Mouse (Mus musculus): ENCODE measurements around the gene Cd68. TPM values are rescaled to one million over a fixed set of nuclear protein-coding genes. Genes with fewer than 3 reads are reported as not detected.
A peak's percentile ranks its signal among the peaks of the same experiment; 100 is the strongest.

Gene Cd68
- total and polyA plus RNA-seq, 2 experiments from 2014 or later: 7.7 to 16.3 TPM

DNA sequence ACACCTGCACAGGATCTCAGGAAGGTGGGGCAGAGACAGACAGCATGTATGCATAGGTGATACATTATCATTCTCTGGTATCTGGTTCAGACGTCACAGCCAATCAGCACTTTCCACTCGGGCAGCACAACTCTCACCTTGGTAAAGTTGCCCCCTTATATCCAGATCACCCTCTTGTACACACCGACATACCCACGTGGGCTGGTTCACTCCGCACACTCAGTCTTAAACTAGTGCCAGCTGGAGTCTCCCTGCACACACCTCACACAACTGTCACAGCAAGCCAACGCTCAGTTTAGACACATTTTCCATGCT is 29.1 kb upstream of the Cd68 start:
- no peak for TF ChIP-seq CTCF (IDR thresholded peaks at IDR 0.05; ENCODE audit: low read depth)
- peak overlapping the region; percentile 64 for H3K9ac ChIP-seq
- WGBS: 16% methylated on average over 6 of the region's 6 CpGs
- H3K27me3 ChIP-seq (ENCODE audit: insufficient read depth, low read length): no peaks in the 10 kb centered on the region
- peak overlapping the region; percentile 47 for H3K4me3 ChIP-seq (ENCODE audit: low read depth, low read length)
- peaks cover 12% of the 10 kb centered on the region; the same call in 1 of the 2 replicates for H3K4me1 ChIP-seq (ENCODE audit: insufficient read depth)
- 0 out of 2 replicates have a peak overlapping the region, but pooled peaks have one; percentile 9 for H3K27ac ChIP-seq (ENCODE audit: low read depth, low read length)
- ATAC-seq (peak; percentile 47; the same call in 1 of the 2 replicates), DNase-seq (no peak)
- H3K36me3 ChIP-seq (ENCODE audit: insufficient read depth): no peaks in the 10 kb centered on the region
- H3K9me3 ChIP-seq (ENCODE audit: low read length): no peaks in the 10 kb centered on the region
- peak overlapping the region; percentile 95 for H3K4me2 ChIP-seq (ENCODE audit: low read depth)

GRCm38 (mm10) chr11:69693421-69693965 is 27.5 kb upstream of the Cd68 start:
- no peaks in the 10 kb centered on the region for H3K9me3 ChIP-seq (ENCODE audit: low read length)
- DNase-seq (no peak), ATAC-seq (no peak)
- WGBS: 49% methylated on average over 11 of the region's 11 CpGs
- peaks cover 12% of the 10 kb centered on the region; the same call in 1 of the 2 replicates for H3K4me1 ChIP-seq (ENCODE audit: insufficient read depth)
- H3K4me2 ChIP-seq (ENCODE audit: low read depth): no peak overlapping the region
- no peak for TF ChIP-seq CTCF (IDR thresholded peaks at IDR 0.05; ENCODE audit: low read depth)
- H3K9ac ChIP-seq: no peak overlapping the region
- H3K4me3 ChIP-seq (ENCODE audit: low read depth, low read length): no peak overlapping the region
- H3K27ac ChIP-seq (ENCODE audit: low read depth, low read length): no peak overlapping the region
- no peaks in the 10 kb centered on the region for H3K27me3 ChIP-seq (ENCODE audit: insufficient read depth, low read length)
- no peaks in the 10 kb centered on the region for H3K36me3 ChIP-seq (ENCODE audit: insufficient read depth)

DNA sequence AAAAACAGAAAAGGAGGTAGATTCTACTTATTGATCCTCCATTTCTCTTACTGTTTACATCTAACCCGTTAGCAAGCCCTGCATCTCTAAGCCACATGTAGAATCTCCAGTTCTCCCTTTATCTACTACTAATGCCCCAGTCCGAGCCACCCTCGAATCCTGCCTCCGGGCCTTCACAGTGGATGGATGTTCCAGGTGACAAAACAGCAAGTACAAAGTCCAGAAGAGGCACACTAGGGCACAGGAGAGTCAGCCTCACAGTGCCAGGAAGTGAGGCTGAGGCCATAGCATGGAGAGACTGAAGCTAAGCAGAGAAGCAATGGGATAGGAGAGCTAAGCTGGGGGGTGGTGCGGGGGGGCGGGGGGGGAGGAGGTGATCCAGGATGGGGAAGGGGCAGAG is 26.9 kb upstream of the Cd68 start:
- H3K27me3 ChIP-seq (ENCODE audit: insufficient read depth, low read length): no peaks in the 10 kb centered on the region
- H3K4me1 ChIP-seq (ENCODE audit: insufficient read depth): peaks cover 12% of the 10 kb centered on the region; the same call in 1 of the 2 replicates
- H3K9ac ChIP-seq: no peak overlapping the region
- WGBS: 82% methylated on average over 6 of the region's 6 CpGs
- no peaks in the 10 kb centered on the region for H3K36me3 ChIP-seq (ENCODE audit: insufficient read depth)
- no peak overlapping the region for H3K4me3 ChIP-seq (ENCODE audit: low read depth, low read length)
- TF ChIP-seq CTCF (IDR thresholded peaks at IDR 0.05; ENCODE audit: low read depth): no peak
- DNase-seq (no peak), ATAC-seq (no peak)
- H3K4me2 ChIP-seq (ENCODE audit: low read depth): no peak overlapping the region
- H3K9me3 ChIP-seq (ENCODE audit: low read length): no peaks in the 10 kb centered on the region
- H3K27ac ChIP-seq (ENCODE audit: low read depth, low read length): no peak overlapping the region

- DNase-seq (no peak), ATAC-seq (no peak)
- no peak overlapping the region for H3K4me3 ChIP-seq (ENCODE audit: low read depth, low read length)
- no peak for TF ChIP-seq CTCF (IDR thresholded peaks at IDR 0.05; ENCODE audit: low read depth)
- H3K9me3 ChIP-seq (ENCODE audit: low read length): no peaks in the 10 kb centered on the region
- H3K9ac ChIP-seq: no peak overlapping the region
- no peak overlapping the region for H3K4me2 ChIP-seq (ENCODE audit: low read depth)
- H3K27me3 ChIP-seq (ENCODE audit: insufficient read depth, low read length): no peaks in the 10 kb centered on the region
- H3K4me1 ChIP-seq (ENCODE audit: insufficient read depth): peaks cover 12% of the 10 kb centered on the region; the same call in 1 of the 2 replicates
- H3K36me3 ChIP-seq (ENCODE audit: insufficient read depth): no peaks in the 10 kb centered on the region
- 84% methylated on average over 9 of the region's 9 CpGs for WGBS
- H3K27ac ChIP-seq (ENCODE audit: low read depth, low read length): no peak overlapping the region
Observed at GRCm38 (mm10) chr11:69692196-69692811, 26.4 kb upstream of the Cd68 start.

- Histone ChIP-seq H3K27ac (ENCODE audit: low read depth, low read length) (no peak overlapping the region), H3K9me3 (ENCODE audit: low read length) (no peaks in the 10 kb centered on the region), H3K4me2 (ENCODE audit: low read depth) (no peak overlapping the region), H3K36me3 (ENCODE audit: insufficient read depth) (no peaks in the 10 kb centered on the region), H3K27me3 (ENCODE audit: insufficient read depth, low read length) (no peaks in the 10 kb centered on the region), H3K4me3 (ENCODE audit: low read depth, low read length) (no peak overlapping the region), H3K4me1 (ENCODE audit: insufficient read depth) (no peaks in the 10 kb centered on the region), H3K9ac (no peak overlapping the region)
- ATAC-seq (no peak), DNase-seq (no peak)
- TF ChIP-seq CTCF (IDR thresholded peaks at IDR 0.05; ENCODE audit: low read depth): no peak
- WGBS: 95% methylated on average over 1 of the region's 1 CpGs
Observed at GRCm38 (mm10) chr11:69689891-69690290, 23.9 kb upstream of the Cd68 start.

GRCm38 (mm10) chr11:69687061-69687460 is 21.1 kb upstream of the Cd68 start:
- H3K9ac ChIP-seq: no peak overlapping the region
- DNase-seq (no peak), ATAC-seq (no peak)
- H3K27ac ChIP-seq (ENCODE audit: low read depth, low read length): no peak overlapping the region
- no peak for TF ChIP-seq CTCF (IDR thresholded peaks at IDR 0.05; ENCODE audit: low read depth)
- H3K9me3 ChIP-seq (ENCODE audit: low read length): no peaks in the 10 kb centered on the region
- H3K4me2 ChIP-seq (ENCODE audit: low read depth): no peak overlapping the region
- 75% methylated on average over 5 of the region's 5 CpGs for WGBS
- no peaks in the 10 kb centered on the region for H3K27me3 ChIP-seq (ENCODE audit: insufficient read depth, low read length)
- H3K4me1 ChIP-seq (ENCODE audit: insufficient read depth): peaks cover 8% of the 10 kb centered on the region
- no peaks in the 10 kb centered on the region for H3K36me3 ChIP-seq (ENCODE audit: insufficient read depth)
- H3K4me3 ChIP-seq (ENCODE audit: low read depth, low read length): no peak overlapping the region

GRCm38 (mm10) chr11:69686377-69686776 is 20.4 kb upstream of the Cd68 start:
- no peak for ATAC-seq
- no peak overlapping the region for H3K27ac ChIP-seq (ENCODE audit: low read depth, low read length)
- no peak overlapping the region for H3K9ac ChIP-seq

More at GRCm38 (mm10) chr11:69686377-69686776, 20.4 kb upstream of the Cd68 start:
- no peaks in the 10 kb centered on the region for H3K36me3 ChIP-seq (ENCODE audit: insufficient read depth)
- no peaks in the 10 kb centered on the region for H3K27me3 ChIP-seq (ENCODE audit: insufficient read depth, low read length)
- 10% methylated on average over 4 of the region's 4 CpGs for WGBS
- TF ChIP-seq CTCF (IDR thresholded peaks at IDR 0.05; ENCODE audit: low read depth): no peak
- no peak overlapping the region for H3K4me2 ChIP-seq (ENCODE audit: low read depth)
- H3K4me1 ChIP-seq (ENCODE audit: insufficient read depth): peaks cover 8% of the 10 kb centered on the region
- no peak overlapping the region for H3K4me3 ChIP-seq (ENCODE audit: low read depth, low read length)
- no peak for DNase-seq
- H3K9me3 ChIP-seq (ENCODE audit: low read length): no peaks in the 10 kb centered on the region

Data from forebrain, postnatal 0 days (tissue).